Mouse (Mus musculus) forebrain, postnatal 0 days (tissue): ENCODE results near the gene Dctn3. TPM values are rescaled to one million over a fixed set of nuclear protein-coding genes. Genes with fewer than 3 reads are reported as not detected.

ENCODE experiments used
- ATAC-seq: fragments of 200-750 bp; cut with Nextera tagmentation; 2 replicates; pipeline ENCODE4 v1.8.0; 2017; ENCODE audit warnings: mild to moderate bottlenecking, moderate library complexity
- DNase-seq: peaks from one replicate; pipeline ENCODE4 v3.0.0-alpha.2; 2015
- H3K27ac ChIP-seq: fragments of 300-500 bp; sonication (generic); 2 replicates; pipeline ENCODE4 v1.5.1; 2014; ENCODE audit warnings: low read depth, mild to moderate bottlenecking, antibody characterized with exemption, low read length, moderate library complexity, mixed read lengths
- H3K27me3 ChIP-seq: fragments of 300-500 bp; sonication (generic); 2 replicates; pipeline ENCODE4 v1.6.1; 2014; ENCODE audit warnings: mild to moderate bottlenecking, low read length, mixed read lengths; ENCODE audit not compliant: insufficient read depth
- H3K36me3 ChIP-seq: fragments of 300-500 bp; sonication (generic); 2 replicates; pipeline ENCODE4 v1.6.1; 2014; ENCODE audit warnings: mild to moderate bottlenecking, moderate library complexity; ENCODE audit not compliant: insufficient read depth
- H3K4me1 ChIP-seq: fragments of 300-500 bp; sonication (generic); 2 replicates; pipeline ENCODE4 v1.6.1; 2014; ENCODE audit warnings: antibody characterized with exemption; ENCODE audit not compliant: insufficient read depth
- H3K4me2 ChIP-seq: fragments of 300-500 bp; sonication (generic); 2 replicates; pipeline ENCODE4 v1.6.1; 2014; ENCODE audit warnings: low read depth, mild to moderate bottlenecking, moderate library complexity
- H3K4me3 ChIP-seq: fragments of 300-500 bp; sonication (generic); 2 replicates; pipeline ENCODE4 v1.5.1; 2014; ENCODE audit warnings: low read depth, low read length, mixed read lengths
- H3K9ac ChIP-seq: fragments of 300-500 bp; sonication (generic); 2 replicates; pipeline ENCODE4 v1.6.1; 2014; ENCODE audit warnings: mild to moderate bottlenecking
- H3K9me3 ChIP-seq: fragments of 300-500 bp; sonication (generic); 2 replicates; pipeline ENCODE4 v1.6.1; 2016; ENCODE audit warnings: low read length
- CTCF ChIP-seq: sonication (generic); IDR thresholded peaks from 2 replicates; pipeline ENCODE4 v1.5.1; 2016; ENCODE audit warnings: antibody characterized with exemption, control low read depth, low read depth
- WGBS: fragments of 180-500 bp; shearing (Covaris S2); extraction: QIAGEN DNeasy Blood & Tissue Kit; methylation state at CpG from one replicate; pipeline ENCODE4 v1.1.7; 2014; 5-methylcytosine and 5-hydroxymethylcytosine counted together
- polyA plus RNA-seq: library from polyadenylated mRNA; unstranded; fragments of >200 nt; fragmentation: Nextera tagmentation; extraction: Ambion mirVana; gene quantifications from 2 replicates; pipeline ENCODE4 v1.2.1, GENCODE M21; 2015
- total RNA-seq: library from RNA; depleted of rRNA; stranded (reverse); fragments of >200 nt; gene quantifications from 2 replicates; pipeline ENCODE4 v1.2.3, GENCODE M21; 2014

Dctn3 gene
- total and polyA plus RNA-seq, 2 experiments from 2014 or later = 184 to 378 TPM

GRCm38 (mm10) chr4:41755338-41756305 lies 32.7 kb upstream of the Dctn3 start, which contains the start of gene Sigmar1:
Gene Sigmar1 (minus strand): TSS chr4:41756157.
- under 1% methylated on average over 57 of the region's 57 CpGs for WGBS
- TF ChIP-seq CTCF = peak; percentile 91

GRCm38 (mm10) chr4:41754797-41755337 lies 31.9 kb upstream of the Dctn3 start, which contains the start of gene Galt:
Gene Galt (plus strand): TSS chr4:41755228.
- Histone ChIP-seq H3K4me2 (peak within 1 kb of the TSS; percentile 93), H3K36me3 (no peaks in the 10 kb centered on the region), H3K9ac (peak within 1 kb of the TSS; percentile 80), H3K4me3 (peak within 1 kb of the TSS; percentile 74), H3K9me3 (no peaks in the 10 kb centered on the region), H3K27me3 (no peaks in the 10 kb centered on the region), H3K27ac (peak within 1 kb of the TSS; percentile 82), H3K4me1 (0 out of 2 replicates have a peak, but pooled peaks cover 4% of the 10 kb centered on the region)
- no peak for TF ChIP-seq CTCF
- WGBS = 12% methylated on average over 14 of the region's 14 CpGs
- ATAC-seq = peak; percentile 46
- no peak for DNase-seq

More at GRCm38 (mm10) chr4:41755338-41756305, 32.7 kb upstream of the Dctn3 start, which contains the start of gene Sigmar1:
- H3K9ac ChIP-seq = peak within 1 kb of the TSS; percentile 80
- H3K27me3 ChIP-seq = no peaks in the 10 kb centered on the region
- H3K36me3 ChIP-seq = no peaks in the 10 kb centered on the region
- 0 out of 2 replicates have a peak, but pooled peaks cover 4% of the 10 kb centered on the region for H3K4me1 ChIP-seq
- H3K27ac ChIP-seq = peak within 1 kb of the TSS; percentile 82
- ATAC-seq (peak; percentile 76), DNase-seq (peak; percentile 86)
- peak within 1 kb of the TSS; percentile 74 for H3K4me3 ChIP-seq
- peak within 1 kb of the TSS; percentile 93 for H3K4me2 ChIP-seq
- H3K9me3 ChIP-seq = no peaks in the 10 kb centered on the region

DNA sequence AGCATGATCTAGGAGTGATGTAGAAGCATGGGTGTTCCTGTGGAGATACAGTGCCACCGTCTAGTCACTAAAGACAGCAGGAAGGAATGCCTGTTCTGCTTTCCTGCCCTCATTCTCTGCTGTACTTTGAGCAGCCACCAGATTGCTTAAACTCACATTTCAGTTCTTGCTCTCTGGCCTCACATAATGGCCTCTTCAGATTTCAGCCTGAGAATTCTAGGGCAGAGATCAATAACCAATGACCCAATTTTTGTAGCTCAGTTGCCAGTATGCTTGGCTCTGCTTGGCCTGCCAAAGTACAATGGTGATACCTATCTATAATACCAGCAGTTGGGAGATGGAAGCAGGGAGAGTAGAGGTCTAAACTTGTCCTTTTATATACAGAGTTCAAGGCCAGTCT lies 22.1 kb upstream of the Dctn3 start:
- TF ChIP-seq CTCF = no peak

GRCm38 (mm10) chr4:41744131-41744530 lies 21.2 kb upstream of the Dctn3 start:
- no peaks in the 10 kb centered on the region for H3K27me3 ChIP-seq
- peaks cover 7% of the 10 kb centered on the region; the same call in 1 of the 2 replicates for H3K4me1 ChIP-seq
- ATAC-seq (no peak), DNase-seq (no peak)
- H3K36me3 ChIP-seq = no peaks in the 10 kb centered on the region; the same call in 1 of the 2 replicates
- no peak overlapping the region for H3K9ac ChIP-seq
- no peak overlapping the region for H3K4me3 ChIP-seq
- H3K27ac ChIP-seq = no peak overlapping the region
- H3K9me3 ChIP-seq = no peaks in the 10 kb centered on the region
- no peak for TF ChIP-seq CTCF
- H3K4me2 ChIP-seq = no peak overlapping the region
- WGBS = 69% methylated on average over 2 of the region's 2 CpGs

More for the DNA sequence above, 22.1 kb upstream of the Dctn3 start:
- DNase-seq (no peak), ATAC-seq (no peak)
- Histone ChIP-seq H3K27ac (no peak overlapping the region), H3K9me3 (no peaks in the 10 kb centered on the region), H3K9ac (no peak overlapping the region), H3K27me3 (no peaks in the 10 kb centered on the region), H3K4me3 (no peak overlapping the region), H3K36me3 (no peaks in the 10 kb centered on the region), H3K4me2 (no peak overlapping the region), H3K4me1 (peaks cover under 1% of the 10 kb centered on the region; the same call in 1 of the 2 replicates)
- 83% methylated on average over 1 of the region's 1 CpGs for WGBS

GRCm38 (mm10) chr4:41741158-41741560 lies 18.2 kb upstream of the Dctn3 start:
- Histone ChIP-seq H3K27ac (peak overlapping the region; percentile 81), H3K27me3 (no peaks in the 10 kb centered on the region), H3K4me2 (peak overlapping the region; percentile 75), H3K4me3 (peak overlapping the region; percentile 70), H3K9me3 (no peaks in the 10 kb centered on the region), H3K9ac (peak overlapping the region; percentile 71), H3K4me1 (peaks cover 7% of the 10 kb centered on the region; the same call in 1 of the 2 replicates), H3K36me3 (no peaks in the 10 kb centered on the region; the same call in 1 of the 2 replicates)
- ATAC-seq (peak; percentile 97), DNase-seq (peak; percentile 92)
- TF ChIP-seq CTCF = no peak
- WGBS = under 1% methylated on average over 27 of the region's 27 CpGs

- Histone ChIP-seq H3K4me2 (peak overlapping the region; percentile 75), H3K4me1 (peaks cover 7% of the 10 kb centered on the region; the same call in 1 of the 2 replicates), H3K9ac (peak overlapping the region; percentile 71), H3K4me3 (peak overlapping the region; percentile 70), H3K27ac (peak overlapping the region; percentile 81), H3K36me3 (no peaks in the 10 kb centered on the region; the same call in 1 of the 2 replicates), H3K27me3 (no peaks in the 10 kb centered on the region), H3K9me3 (no peaks in the 10 kb centered on the region)
- ATAC-seq = peak; percentile 72
- peak; percentile 75 for DNase-seq
- TF ChIP-seq CTCF = peak; percentile 34; the same call in 1 of the 2 replicates
- WGBS = 2% methylated on average over 48 of the region's 48 CpGs
These were observed 17.6 kb upstream of the Dctn3 start for GRCm38 (mm10) chr4:41740380-41741157.
